Mouse (Mus musculus) lung, embryonic 14.5 days (tissue): Measurements from ENCODE around the gene Ifit1bl1. TPM values are rescaled to one million over a fixed set of nuclear protein-coding genes. Genes with fewer than 3 reads are reported as not detected.

Experiments used
- ATAC-seq: fragments of 200-750 bp; cut with Nextera tagmentation; 2 replicates; pipeline ENCODE4 v1.8.0; 2017; ENCODE audit warnings: mild to moderate bottlenecking, moderate TSS enrichment, moderate library complexity; ENCODE audit not compliant: insufficient read depth
- DNase-seq: peaks from one replicate; pipeline ENCODE4 v3.0.0-alpha.2; 2015
- H3K27ac ChIP-seq: fragments of 300-500 bp; sonication (generic); 2 replicates; pipeline ENCODE4 v1.5.1; 2014; ENCODE audit warnings: low read depth, mild to moderate bottlenecking, moderate library complexity
- H3K27me3 ChIP-seq: fragments of 300-500 bp; sonication (generic); 2 replicates; pipeline ENCODE4 v1.6.1; 2014; ENCODE audit warnings: low read length, control low read depth; ENCODE audit not compliant: insufficient read depth
- H3K36me3 ChIP-seq: fragments of 300-500 bp; sonication (generic); 2 replicates; pipeline ENCODE4 v1.6.1; 2014; ENCODE audit warnings: control low read depth; ENCODE audit not compliant: insufficient read depth
- H3K4me1 ChIP-seq: fragments of 300-500 bp; sonication (generic); 2 replicates; pipeline ENCODE4 v1.6.1; 2014; ENCODE audit warnings: antibody characterized with exemption, control low read depth; ENCODE audit not compliant: insufficient read depth
- H3K4me2 ChIP-seq: fragments of 300-500 bp; sonication (generic); 2 replicates; pipeline ENCODE4 v1.6.1; 2014; ENCODE audit warnings: mild to moderate bottlenecking
- H3K4me3 ChIP-seq: fragments of 300-500 bp; sonication (generic); 2 replicates; pipeline ENCODE4 v1.5.1; 2014; ENCODE audit warnings: low read depth, low read length
- H3K9ac ChIP-seq: fragments of 300-500 bp; sonication (generic); 2 replicates; pipeline ENCODE4 v1.6.1; 2014
- H3K9me3 ChIP-seq: fragments of 300-500 bp; sonication (generic); 2 replicates; pipeline ENCODE4 v1.6.1; 2016; ENCODE audit warnings: low read depth, low read length, control low read depth
- CTCF ChIP-seq: IDR thresholded peaks from 2 replicates; pipeline ENCODE4 v1.5.1; 2016; ENCODE audit warnings: antibody characterized with exemption, low read depth
- WGBS: fragments of 180-500 bp; shearing (Covaris S2); extraction: QIAGEN DNeasy Blood & Tissue Kit; methylation state at CpG from one replicate; pipeline ENCODE4 v1.1.7; 2014; 5-methylcytosine and 5-hydroxymethylcytosine counted together
- polyA plus RNA-seq: library from polyadenylated mRNA; unstranded; fragments of >200 nt; fragmentation: Nextera tagmentation; extraction: Ambion mirVana; gene quantifications from 2 replicates; pipeline ENCODE4 v1.2.1, GENCODE M21; 2014

Gene Ifit1bl1
- polyA plus RNA-seq, 1 experiment from 2014 or later, result 0.18 TPM

GRCm38 (mm10) chr19:34550205-34550533, 51.6 kb downstream of the Ifit1bl1 start:
- Histone ChIP-seq H3K4me3 (peak overlapping the region; percentile 45), H3K4me2 (peak overlapping the region; percentile 66), H3K27ac (peak overlapping the region; percentile 82), H3K36me3 (no peaks in the 10 kb centered on the region), H3K9ac (no peak overlapping the region), H3K27me3 (no peaks in the 10 kb centered on the region), H3K9me3 (no peaks in the 10 kb centered on the region), H3K4me1 (peaks cover 10% of the 10 kb centered on the region; the same call in 1 of the 2 replicates)
- DNase-seq, result no peak
- 32% methylated on average over 4 of the region's 4 CpGs for WGBS
- ATAC-seq, result no peak
- no peak for TF ChIP-seq CTCF

GRCm38 (mm10) chr19:34547976-34548375, 53.8 kb downstream of the Ifit1bl1 start:
- peak; percentile 88 for DNase-seq
- 32% methylated on average over 7 of the region's 7 CpGs for WGBS

GRCm38 (mm10) chr19:34546211-34546610, 55.5 kb downstream of the Ifit1bl1 start:
- DNase-seq (no peak), ATAC-seq (no peak)
- no peak overlapping the region for H3K27ac ChIP-seq
- H3K27me3 ChIP-seq, result no peaks in the 10 kb centered on the region
- 85% methylated on average over 4 of the region's 4 CpGs for WGBS
- no peak overlapping the region for H3K4me3 ChIP-seq
- no peak overlapping the region for H3K4me2 ChIP-seq
- H3K9me3 ChIP-seq, result no peaks in the 10 kb centered on the region
- no peaks in the 10 kb centered on the region for H3K4me1 ChIP-seq
- H3K36me3 ChIP-seq, result no peaks in the 10 kb centered on the region
- no peak overlapping the region for H3K9ac ChIP-seq
- no peak for TF ChIP-seq CTCF

More at GRCm38 (mm10) chr19:34547976-34548375, 53.8 kb downstream of the Ifit1bl1 start:
- Histone ChIP-seq H3K4me2 (no peak overlapping the region), H3K9ac (no peak overlapping the region), H3K36me3 (no peaks in the 10 kb centered on the region), H3K27me3 (no peaks in the 10 kb centered on the region), H3K4me1 (peaks cover 3% of the 10 kb centered on the region; the same call in 1 of the 2 replicates), H3K4me3 (no peak overlapping the region), H3K9me3 (no peaks in the 10 kb centered on the region), H3K27ac (no peak overlapping the region)
- ATAC-seq, result no peak
- peak; percentile 72 for TF ChIP-seq CTCF

Other genes starting within 250 kb of the Ifit1bl1 start
- 0.14 and 0.43 TPM in 2 replicates for gene Ch25h, start 126.8 kb downstream of the Ifit1bl1 start, polyA plus RNA-seq
- 44.8 and 45.6 TPM in 2 replicates for gene Lipa, start 74.5 kb downstream of the Ifit1bl1 start, polyA plus RNA-seq
- 15.5 and 15.9 TPM in 2 replicates for gene Ifit2, start 51.3 kb downstream of the Ifit1bl1 start, polyA plus RNA-seq
- gene Ifit3, start 18.4 kb downstream of the Ifit1bl1 start, polyA plus RNA-seq, result 0.26 and 0.65 TPM in 2 replicates
- not detected in 2 replicates for gene Ifit3b, start 6.0 kb upstream of the Ifit1bl1 start, polyA plus RNA-seq
- gene Ifit1bl2, start 38.8 kb upstream of the Ifit1bl1 start, polyA plus RNA-seq, result 0.12 TPM in 1 of 2 replicates, not detected in the other
- 0.11 TPM in 1 of 2 replicates, not detected in the other for gene Ifit1, start 38.9 kb upstream of the Ifit1bl1 start, polyA plus RNA-seq
- 13.4 and 15.4 TPM in 2 replicates for gene Slc16a12, start 145.3 kb upstream of the Ifit1bl1 start, polyA plus RNA-seq